Mouse (Mus musculus) hindbrain, embryonic 16.5 days (tissue): ENCODE measurements around the gene Pomp. TPM values are rescaled to one million over a fixed set of nuclear protein-coding genes. Genes with fewer than 3 reads are reported as not detected.
A peak's percentile ranks its signal among the peaks of the same experiment; 100 is the strongest.

Experiments
- ATAC-seq: fragments of 200-750 bp; cut with Nextera tagmentation; 2 replicates; pipeline ENCODE4 v1.8.0; 2017; ENCODE audit warnings: moderate TSS enrichment, moderate library complexity
- H3K27ac ChIP-seq: fragments of 300-500 bp; sonication (generic); 2 replicates; pipeline ENCODE4 v1.5.1; 2014; ENCODE audit warnings: low read depth, mild to moderate bottlenecking, control low read depth, low read length, moderate library complexity
- H3K27me3 ChIP-seq: fragments of 300-500 bp; sonication (generic); replicated peaks from 2 replicates; pipeline ENCODE4 v1.6.1; 2014; ENCODE audit warnings: low read length; ENCODE audit not compliant: control insufficient read depth, insufficient read depth
- H3K36me3 ChIP-seq: fragments of 300-500 bp; sonication (generic); 2 replicates; pipeline ENCODE4 v1.6.1; 2014; ENCODE audit warnings: mild to moderate bottlenecking, low read length, moderate library complexity, mixed read lengths; ENCODE audit not compliant: control insufficient read depth, insufficient read depth
- H3K4me1 ChIP-seq: fragments of 300-500 bp; sonication (generic); 2 replicates; pipeline ENCODE4 v1.6.1; 2014; ENCODE audit warnings: low read depth, low read length; ENCODE audit not compliant: control insufficient read depth, insufficient read depth
- H3K4me2 ChIP-seq: fragments of 300-500 bp; sonication (generic); 2 replicates; pipeline ENCODE4 v1.6.1; 2014; ENCODE audit warnings: mild to moderate bottlenecking, low read length, control low read depth, moderate library complexity
- H3K4me3 ChIP-seq: fragments of 300-500 bp; sonication (generic); 2 replicates; pipeline ENCODE4 v1.5.1; 2014; ENCODE audit warnings: mild to moderate bottlenecking, low read length, control low read depth, moderate library complexity
- H3K9ac ChIP-seq: fragments of 300-500 bp; sonication (generic); 2 replicates; pipeline ENCODE4 v1.6.1; 2014; ENCODE audit warnings: low read depth, mild to moderate bottlenecking, control low read depth, low read length, moderate library complexity
- H3K9me3 ChIP-seq: fragments of 300-500 bp; sonication (generic); 2 replicates; pipeline ENCODE4 v1.6.1; 2014; ENCODE audit warnings: mild to moderate bottlenecking, low read length, moderate library complexity; ENCODE audit not compliant: control insufficient read depth
- WGBS: fragments of 180-500 bp; shearing (Covaris S2); extraction: QIAGEN DNeasy Blood & Tissue Kit; methylation state at CpG from one replicate; pipeline ENCODE4 v1.1.7; 2014; 5-methylcytosine and 5-hydroxymethylcytosine counted together
- polyA plus RNA-seq: library from polyadenylated mRNA; unstranded; fragments of >200 nt; fragmentation: Nextera tagmentation; extraction: Ambion mirVana; gene quantifications from 2 replicates; pipeline ENCODE4 v1.2.1, GENCODE M21; 2015

Gene Pomp
- 482 and 537 TPM in 2 replicates for polyA plus RNA-seq

DNA sequence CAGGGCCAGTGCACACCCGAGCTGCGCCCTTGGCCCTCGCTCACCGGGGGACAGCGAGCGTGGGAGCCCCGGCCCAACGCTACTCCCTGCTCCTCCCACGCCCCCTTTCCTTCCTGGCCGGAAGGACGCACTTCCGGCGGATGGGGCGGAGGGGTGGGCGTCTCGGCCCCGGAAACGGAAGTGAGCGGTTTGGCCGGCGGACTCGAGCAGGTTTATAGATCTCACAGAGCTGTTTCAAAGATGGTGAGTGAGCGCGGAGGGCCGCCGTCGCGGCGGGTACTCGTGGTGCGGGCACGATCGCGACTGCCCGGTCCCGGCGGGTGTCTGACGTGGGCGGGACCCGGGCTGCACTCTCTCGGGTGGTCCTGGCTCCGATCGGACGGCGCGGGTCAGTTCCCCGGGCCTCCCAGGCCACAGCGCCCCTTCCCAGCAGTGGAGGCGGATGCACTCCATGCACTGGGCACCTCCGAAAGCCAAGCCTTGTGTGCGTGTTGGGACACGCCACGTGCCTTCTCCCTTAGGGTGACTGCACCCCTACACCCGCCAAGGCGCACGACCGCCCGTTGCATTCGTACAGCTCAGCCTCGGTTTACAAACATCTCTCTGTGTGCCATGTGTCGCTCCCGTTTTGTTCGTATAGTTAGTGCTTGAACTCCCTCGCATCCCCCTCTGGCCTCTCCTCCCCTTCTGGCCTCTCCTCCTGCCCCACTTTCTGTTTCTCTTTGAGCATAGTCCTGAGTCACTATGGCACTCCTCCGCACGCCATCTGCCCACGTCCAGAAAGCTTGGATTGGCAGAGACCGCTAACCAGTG, at the start of gene Pomp:
Pomp (plus strand) TSS at position 13 of the 813 bp plus-strand sequence.
- peak within 1 kb of the TSS; percentile 95 for H3K4me3 ChIP-seq
- H3K4me1 ChIP-seq: peaks cover 17% of the 10 kb centered on the region
- peak within 1 kb of the TSS; percentile 92 for H3K9ac ChIP-seq
- ATAC-seq: peak; percentile 98
- peak within 1 kb of the TSS; percentile 79 for H3K27ac ChIP-seq
- no peaks in the 10 kb centered on the region for H3K9me3 ChIP-seq
- peak within 1 kb of the TSS; percentile 99 for H3K4me2 ChIP-seq
- peaks cover 15% of the 10 kb centered on the region for H3K36me3 ChIP-seq
- H3K27me3 ChIP-seq: no peaks in the 10 kb centered on the region
- under 1% methylated on average over 57 of the region's 68 CpGs for WGBS

DNA sequence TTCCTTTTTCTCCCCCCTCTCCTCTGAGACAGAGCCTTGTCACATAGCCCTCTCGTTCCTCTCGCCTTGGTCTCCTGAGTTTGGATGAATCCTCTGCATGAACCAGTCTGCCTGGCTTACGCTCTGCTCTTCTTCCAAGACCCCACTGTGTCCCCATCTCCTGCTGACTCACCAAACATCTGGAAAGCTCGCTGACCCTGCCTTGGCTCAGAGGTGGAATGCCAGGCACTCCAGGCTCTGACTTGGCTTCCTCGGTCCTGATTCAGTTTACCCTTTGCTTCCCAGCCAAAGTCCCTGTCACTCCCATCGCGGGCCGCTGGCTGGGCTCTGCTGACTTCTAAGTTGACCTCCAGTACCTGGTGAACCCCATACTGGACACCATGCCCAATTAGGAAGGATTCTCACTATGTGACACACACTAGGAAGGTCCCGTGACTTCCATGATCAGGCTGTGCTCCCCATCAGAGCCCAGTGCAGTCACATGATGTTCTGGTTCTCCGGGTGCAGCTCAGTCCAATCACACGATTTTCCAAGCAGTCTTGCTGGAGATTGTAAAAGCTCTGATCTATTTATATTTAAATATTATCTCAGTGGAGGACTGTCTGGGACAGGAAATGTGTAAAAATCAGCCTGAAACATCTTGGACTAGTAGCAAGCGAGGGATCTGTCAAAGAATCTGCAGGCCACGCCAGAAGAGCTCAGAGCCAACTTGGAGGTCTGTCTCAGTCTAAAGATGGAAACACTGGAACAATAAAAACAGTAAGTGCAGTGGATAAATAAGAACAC, 47.8 kb upstream of the Pomp start:
- Histone ChIP-seq H3K9me3 (no peaks in the 10 kb centered on the region; the same call in 1 of the 2 replicates), H3K4me3 (no peak overlapping the region), H3K4me2 (no peak overlapping the region), H3K9ac (no peak overlapping the region), H3K27me3 (no peaks in the 10 kb centered on the region), H3K36me3 (no peaks in the 10 kb centered on the region), H3K27ac (no peak overlapping the region), H3K4me1 (no peaks in the 10 kb centered on the region)
- 86% methylated on average over 13 of the region's 13 CpGs for WGBS
- ATAC-seq: no peak

DNA sequence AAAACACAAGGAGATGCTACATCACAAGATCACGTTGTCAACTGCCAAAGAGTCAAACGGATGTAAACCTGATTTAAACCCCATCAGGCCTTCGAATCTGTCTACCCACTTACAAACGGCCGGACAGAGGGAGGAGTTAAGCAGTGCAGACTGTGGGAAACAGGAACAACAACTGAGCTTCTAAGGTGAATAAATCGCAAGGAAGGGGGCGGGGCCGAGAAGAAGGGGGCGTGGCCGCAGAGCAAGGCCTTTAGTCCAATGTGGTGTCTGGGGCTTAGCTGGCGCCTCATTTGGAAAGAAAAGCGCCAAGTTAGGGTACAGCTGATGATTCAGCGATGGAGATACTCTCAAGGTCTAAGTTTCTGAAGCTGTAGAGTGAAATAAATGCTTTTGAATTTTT, 45.3 kb upstream of the Pomp start:
- Histone ChIP-seq H3K4me3 (no peak overlapping the region), H3K4me2 (no peak overlapping the region), H3K4me1 (no peaks in the 10 kb centered on the region), H3K27ac (no peak overlapping the region), H3K27me3 (no peaks in the 10 kb centered on the region), H3K9me3 (no peaks in the 10 kb centered on the region; the same call in none of the 2 replicates), H3K9ac (no peak overlapping the region), H3K36me3 (no peaks in the 10 kb centered on the region)
- 84% methylated on average over 13 of the region's 13 CpGs for WGBS
- no peak for ATAC-seq

DNA sequence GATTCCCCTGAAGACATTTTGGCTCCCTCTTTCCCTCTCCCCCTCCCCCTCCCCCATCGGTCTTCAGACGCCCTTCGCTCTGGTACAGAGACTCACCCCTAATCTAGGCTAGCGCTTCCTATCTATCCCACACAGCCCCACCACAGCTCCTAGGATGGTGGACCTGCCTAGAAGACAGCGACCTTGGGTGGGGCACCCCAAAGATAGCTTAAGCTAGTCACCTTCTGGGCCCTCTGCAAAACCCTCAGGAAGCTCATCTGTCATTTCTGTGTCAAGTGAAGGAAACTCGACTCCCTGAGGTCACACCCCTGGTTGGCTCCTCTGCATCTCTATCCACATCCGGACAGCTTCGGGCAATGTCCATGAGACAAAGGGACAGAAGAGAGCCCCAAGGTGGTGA, 44.7 kb upstream of the Pomp start:
- Histone ChIP-seq H3K4me1 (no peaks in the 10 kb centered on the region), H3K9me3 (no peaks in the 10 kb centered on the region; the same call in none of the 2 replicates), H3K4me3 (no peak overlapping the region), H3K9ac (no peak overlapping the region), H3K27ac (no peak overlapping the region), H3K4me2 (no peak overlapping the region), H3K36me3 (no peaks in the 10 kb centered on the region), H3K27me3 (no peaks in the 10 kb centered on the region)
- WGBS: 86% methylated on average over 8 of the region's 8 CpGs
- no peak for ATAC-seq

DNA sequence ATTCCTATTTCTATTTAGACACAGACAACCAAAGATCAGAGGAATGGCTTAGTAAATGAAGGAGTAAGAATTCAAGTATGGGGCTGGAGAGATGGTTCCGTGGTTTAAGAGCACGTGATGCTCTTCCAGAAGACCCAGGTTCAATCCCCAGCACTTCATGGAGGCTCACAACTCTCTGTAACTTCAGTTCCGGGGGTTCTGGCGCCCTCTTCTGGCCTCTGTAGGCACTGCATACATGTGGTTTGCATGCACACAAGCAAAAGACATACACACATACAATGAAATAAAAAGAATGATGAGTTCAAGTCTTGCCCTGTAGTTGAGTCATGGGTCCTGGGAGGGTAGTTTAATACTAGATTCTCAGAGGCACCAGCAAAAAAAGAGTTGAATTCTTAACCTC, 43.8 kb upstream of the Pomp start:
- Histone ChIP-seq H3K27ac (no peak overlapping the region), H3K4me1 (no peaks in the 10 kb centered on the region), H3K9ac (no peak overlapping the region), H3K4me2 (no peak overlapping the region), H3K36me3 (no peaks in the 10 kb centered on the region), H3K9me3 (no peaks in the 10 kb centered on the region; the same call in none of the 2 replicates), H3K27me3 (no peaks in the 10 kb centered on the region), H3K4me3 (no peak overlapping the region)
- no peak for ATAC-seq
- 74% methylated on average over 4 of the region's 4 CpGs for WGBS

DNA sequence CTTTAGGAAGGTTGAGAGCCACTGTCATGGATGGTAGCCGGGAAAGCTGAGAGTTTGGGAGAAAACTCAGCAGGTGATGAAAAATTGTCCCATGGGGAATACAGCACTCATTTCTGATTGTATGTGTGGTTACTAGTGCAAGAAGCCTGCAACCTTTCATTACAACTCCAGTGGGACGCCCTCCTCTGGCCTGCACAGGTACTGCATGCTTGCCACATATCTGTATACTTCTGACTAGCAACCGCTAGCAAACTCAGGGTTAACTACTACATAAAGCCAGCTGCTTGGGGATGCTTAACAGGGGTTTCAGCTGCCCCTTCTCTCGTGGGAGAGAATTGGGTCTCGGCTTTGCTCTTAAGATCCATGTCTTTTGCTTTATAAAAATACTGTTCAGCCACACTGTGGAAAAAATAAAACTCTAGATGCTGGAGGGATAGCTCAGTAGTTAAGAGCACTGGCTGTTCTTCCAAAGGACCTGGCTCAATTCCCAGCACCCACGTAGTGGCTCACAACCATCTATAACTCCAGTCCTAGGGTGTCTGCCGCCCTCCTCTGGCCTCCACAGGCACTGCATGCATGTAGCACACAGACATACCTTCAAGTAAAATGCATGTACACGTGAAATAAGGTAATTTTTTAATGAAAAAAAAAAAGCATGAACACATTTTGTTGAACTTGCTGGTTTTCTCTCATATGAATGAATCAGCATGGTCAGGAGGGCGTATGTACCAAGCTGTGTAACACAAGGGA, 42.3 kb upstream of the Pomp start:
- 90% methylated on average over 9 of the region's 9 CpGs for WGBS
- no peak overlapping the region for H3K4me3 ChIP-seq
- no peaks in the 10 kb centered on the region for H3K27me3 ChIP-seq
- no peaks in the 10 kb centered on the region; the same call in none of the 2 replicates for H3K9me3 ChIP-seq
- ATAC-seq: no peak
- H3K36me3 ChIP-seq: no peaks in the 10 kb centered on the region
- H3K4me1 ChIP-seq: no peaks in the 10 kb centered on the region
- no peak overlapping the region for H3K4me2 ChIP-seq
- H3K9ac ChIP-seq: no peak overlapping the region
- H3K27ac ChIP-seq: no peak overlapping the region

DNA sequence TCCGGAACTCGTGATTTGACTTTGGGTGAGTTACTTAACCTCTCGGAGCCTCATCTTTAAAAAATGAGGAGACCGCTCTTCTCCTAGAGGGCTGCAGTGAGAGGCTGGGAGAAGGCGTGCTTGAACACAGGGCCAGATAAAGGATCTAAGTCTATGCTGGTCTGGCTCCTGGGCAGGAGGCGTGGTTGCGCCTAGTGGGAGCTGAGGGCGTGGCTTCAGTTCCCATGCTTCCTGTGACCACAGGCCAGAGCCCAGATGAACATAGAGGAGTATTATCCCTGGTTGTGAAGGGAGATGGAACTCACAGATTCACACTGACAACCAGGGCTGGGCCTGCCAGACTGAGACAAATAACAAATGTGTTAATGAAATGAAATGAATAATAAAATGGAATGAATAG, 41.4 kb upstream of the Pomp start:
- H3K4me3 ChIP-seq: no peak overlapping the region
- H3K36me3 ChIP-seq: no peaks in the 10 kb centered on the region
- H3K4me1 ChIP-seq: no peaks in the 10 kb centered on the region
- H3K4me2 ChIP-seq: no peak overlapping the region
- H3K27ac ChIP-seq: no peak overlapping the region
- no peak for ATAC-seq
- WGBS: 91% methylated on average over 8 of the region's 8 CpGs
- H3K9ac ChIP-seq: no peak overlapping the region
- no peaks in the 10 kb centered on the region for H3K27me3 ChIP-seq
- no peaks in the 10 kb centered on the region; the same call in none of the 2 replicates for H3K9me3 ChIP-seq

DNA sequence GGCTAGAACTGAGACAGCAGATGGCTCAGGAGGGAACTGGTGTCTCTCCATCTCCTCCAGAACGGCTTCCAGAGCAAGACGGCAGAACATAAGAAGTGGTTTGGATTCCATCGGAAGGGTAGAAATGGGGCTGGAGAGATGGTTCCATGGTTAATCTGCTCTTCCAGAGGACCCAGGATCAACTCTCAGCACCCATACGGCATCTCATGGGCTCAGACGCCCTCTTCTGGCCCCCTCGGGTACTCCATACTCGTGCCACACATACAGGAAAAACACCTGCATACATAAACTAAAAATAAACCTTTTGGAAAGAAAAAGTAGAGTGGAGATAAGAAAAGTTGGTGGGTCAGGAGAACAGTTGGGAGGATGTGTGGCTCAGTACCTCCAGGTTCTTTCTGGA, 40.4 kb upstream of the Pomp start:
- WGBS: 86% methylated on average over 7 of the region's 7 CpGs
- Histone ChIP-seq H3K27me3 (no peaks in the 10 kb centered on the region), H3K4me3 (no peak overlapping the region), H3K4me2 (no peak overlapping the region), H3K4me1 (no peaks in the 10 kb centered on the region), H3K36me3 (no peaks in the 10 kb centered on the region), H3K9ac (no peak overlapping the region), H3K9me3 (no peaks in the 10 kb centered on the region; the same call in none of the 2 replicates), H3K27ac (no peak overlapping the region)
- ATAC-seq: no peak
